Mouse (Mus musculus): ENCODE results near the gene Adarb1.

DNA sequence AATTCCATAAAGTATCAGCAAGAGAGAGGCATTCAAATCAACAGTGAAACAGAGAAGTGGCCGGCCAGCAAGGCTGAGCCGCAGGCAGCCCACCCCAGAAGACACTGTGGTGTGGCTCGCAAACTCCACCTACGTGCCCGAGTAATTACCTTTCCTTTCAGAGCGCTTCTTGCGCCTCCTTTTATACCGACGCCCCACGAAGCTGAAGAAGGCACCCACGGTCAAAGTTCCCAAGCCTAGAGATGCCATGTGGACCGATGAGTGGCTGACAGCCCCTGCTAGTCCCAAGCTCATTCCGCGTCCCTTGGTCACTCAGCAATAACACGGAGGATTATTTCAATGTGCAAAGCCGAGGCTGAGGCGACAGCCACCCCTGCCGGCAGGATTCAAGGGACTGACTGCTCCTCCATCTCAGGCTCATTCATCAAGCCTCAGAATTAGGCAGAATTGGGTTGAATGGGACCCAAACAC lies 78.2 kb downstream of the Adarb1 start:
- no peak for TF ChIP-seq CTCF (IDR thresholded peaks at IDR 0.05; ENCODE audit: control insufficient read depth, insufficient read depth, insufficient read length)
- no peak for TF ChIP-seq MYOG (IDR thresholded peaks at IDR 0.05; ENCODE audit: control insufficient read depth, extremely low read depth, insufficient read length)
- TF ChIP-seq CEBPB (IDR thresholded peaks at IDR 0.05; ENCODE audit: low read depth), result no peak
- TF ChIP-seq FOSL1 (IDR thresholded peaks at IDR 0.05; ENCODE audit: insufficient read depth, low read length, poor library complexity, severe bottlenecking), result no peak
- no peak for TF ChIP-seq MYOD1 (IDR thresholded peaks at IDR 0.05; ENCODE audit: control insufficient read depth, insufficient read length, low read depth)
- TF ChIP-seq USF1 (IDR thresholded peaks at IDR 0.05; ENCODE audit: low read depth), result no peak
